Mouse (Mus musculus) stomach, embryonic 15.5 days (tissue): ENCODE data around the gene Tti1. TPM values are rescaled to one million over a fixed set of nuclear protein-coding genes. Genes with fewer than 3 reads are reported as not detected.
A peak's percentile ranks its signal among the peaks of the same experiment; 100 is the strongest.

Source experiments
- ATAC-seq: fragments of 200-750 bp; cut with Nextera tagmentation; 2 replicates; pipeline ENCODE4 v1.8.0; 2017; ENCODE audit warnings: low read depth, moderate number of reproducible peaks, moderate TSS enrichment; ENCODE audit not compliant: insufficient read depth, low FRiP score
- H3K27ac ChIP-seq: fragments of 300-500 bp; sonication (generic); 2 replicates; pipeline ENCODE4 v1.5.1; 2015; ENCODE audit warnings: mild to moderate bottlenecking, inconsistent platforms
- H3K27me3 ChIP-seq: fragments of 300-500 bp; sonication (generic); replicated peaks from 2 replicates; pipeline ENCODE4 v1.6.1; 2015; ENCODE audit warnings: inconsistent platforms
- H3K36me3 ChIP-seq: fragments of 300-500 bp; sonication (generic); 2 replicates; pipeline ENCODE4 v1.6.1; 2015; ENCODE audit warnings: inconsistent platforms
- H3K4me1 ChIP-seq: fragments of 300-500 bp; sonication (generic); 2 replicates; pipeline ENCODE4 v1.6.1; 2015; ENCODE audit warnings: inconsistent platforms
- H3K4me2 ChIP-seq: fragments of 300-500 bp; sonication (generic); 2 replicates; pipeline ENCODE4 v1.6.1; 2015; ENCODE audit warnings: mild to moderate bottlenecking, inconsistent platforms
- H3K4me3 ChIP-seq: fragments of 300-500 bp; sonication (generic); replicated peaks from 2 replicates; pipeline ENCODE4 v1.5.1; 2015; ENCODE audit warnings: inconsistent platforms
- H3K9ac ChIP-seq: fragments of 300-500 bp; sonication (generic); 2 replicates; pipeline ENCODE4 v1.6.1; 2015; ENCODE audit warnings: inconsistent platforms
- H3K9me3 ChIP-seq: fragments of 300-500 bp; sonication (generic); 2 replicates; pipeline ENCODE4 v1.6.1; 2016; ENCODE audit warnings: inconsistent platforms
- WGBS: fragments of 180-500 bp; shearing (Covaris S2); methylation state at CpG from one replicate; pipeline ENCODE4 v1.1.7; 2015; 5-methylcytosine and 5-hydroxymethylcytosine counted together
- polyA plus RNA-seq: library from polyadenylated mRNA; unstranded; fragments of >200 nt; fragmentation: Nextera tagmentation; extraction: Ambion mirVana; gene quantifications from 2 replicates; pipeline ENCODE4 v1.2.1, GENCODE M21; 2015

Gene Tti1
- polyA plus RNA-seq, 1 experiment from 2014 or later: 18.2 TPM

DNA sequence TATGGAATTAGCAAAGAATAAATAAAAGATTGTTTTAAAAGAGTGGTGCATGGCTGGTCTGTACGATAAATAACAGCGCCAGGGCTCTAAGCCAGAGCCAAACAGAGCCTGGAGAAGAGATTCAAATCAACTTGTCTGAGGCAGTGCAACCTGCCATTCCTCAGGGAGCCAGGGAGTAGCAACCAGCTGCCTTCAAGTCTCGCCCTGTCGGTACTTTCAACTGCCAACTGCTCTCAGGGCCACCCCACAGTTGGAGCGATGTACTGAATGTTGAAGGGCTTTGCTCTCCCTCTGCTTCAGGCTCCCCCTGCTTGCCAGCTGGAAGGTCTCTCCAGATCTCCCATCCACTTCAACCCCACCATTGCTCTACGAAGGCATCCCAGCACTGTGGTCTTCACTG is 58.1 kb downstream of the Tti1 start:
- WGBS: 56% methylated on average over 6 of the region's 6 CpGs
- Histone ChIP-seq H3K4me3 (no peak overlapping the region), H3K4me1 (0 out of 2 replicates have a peak, but pooled peaks cover 3% of the 10 kb centered on the region), H3K9me3 (no peaks in the 10 kb centered on the region), H3K4me2 (no peak overlapping the region), H3K27me3 (no peaks in the 10 kb centered on the region; the same call in 1 of the 2 replicates), H3K9ac (no peak overlapping the region), H3K27ac (no peak overlapping the region), H3K36me3 (no peaks in the 10 kb centered on the region)
- ATAC-seq: no peak

DNA sequence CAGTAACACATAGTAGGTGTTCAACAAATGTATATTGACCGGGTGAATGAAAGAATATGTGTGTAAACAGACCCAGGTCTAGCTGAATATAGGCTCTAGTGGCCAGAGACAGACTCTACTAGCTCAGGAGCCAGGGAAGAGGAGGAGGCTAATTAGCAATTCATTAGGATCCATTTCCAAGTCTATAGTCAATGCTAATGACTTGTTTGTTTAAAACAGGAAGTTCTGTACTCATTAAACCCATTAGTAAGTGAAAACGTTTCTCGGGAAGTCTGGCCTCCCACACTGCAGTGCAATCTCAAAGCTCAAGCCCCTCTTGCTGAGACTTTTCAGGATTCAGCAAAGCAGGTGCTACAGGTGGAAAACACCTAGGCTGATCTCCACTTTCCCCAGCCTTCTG is 60.4 kb downstream of the Tti1 start:
- 18% methylated on average over 3 of the region's 3 CpGs for WGBS
- no peaks in the 10 kb centered on the region; the same call in 1 of the 2 replicates for H3K27me3 ChIP-seq
- no peak for ATAC-seq
- no peak overlapping the region for H3K9ac ChIP-seq
- no peaks in the 10 kb centered on the region for H3K4me1 ChIP-seq
- no peaks in the 10 kb centered on the region for H3K36me3 ChIP-seq
- no peak overlapping the region for H3K4me2 ChIP-seq
- no peak overlapping the region for H3K4me3 ChIP-seq
- H3K9me3 ChIP-seq: no peaks in the 10 kb centered on the region
- H3K27ac ChIP-seq: no peak overlapping the region

DNA sequence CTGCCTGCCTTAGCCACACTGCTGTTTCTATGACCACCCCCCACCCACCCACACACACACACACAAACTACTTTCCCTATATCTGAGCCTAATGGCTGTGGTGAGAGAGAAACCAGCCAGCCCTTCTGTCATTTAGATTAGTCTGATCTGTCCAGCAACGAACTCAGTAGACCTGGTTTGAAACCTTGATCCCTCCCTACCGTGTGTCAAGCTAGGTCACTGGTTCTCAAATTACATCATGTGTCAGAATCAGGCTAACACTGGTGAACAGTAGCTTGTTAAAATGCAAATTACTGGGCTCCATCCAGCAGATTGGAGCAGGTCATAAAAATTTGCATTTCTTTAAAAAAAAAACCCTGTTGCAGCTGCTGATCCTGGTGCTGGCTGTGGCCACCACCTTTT is 70.5 kb downstream of the Tti1 start:
- H3K27ac ChIP-seq: no peak overlapping the region
- H3K27me3 ChIP-seq: no peaks in the 10 kb centered on the region
- H3K4me2 ChIP-seq: no peak overlapping the region
- no peak overlapping the region for H3K4me3 ChIP-seq
- WGBS: 3% methylated on average over 2 of the region's 2 CpGs
- H3K4me1 ChIP-seq: no peaks in the 10 kb centered on the region
- no peak overlapping the region for H3K9ac ChIP-seq
- no peaks in the 10 kb centered on the region for H3K36me3 ChIP-seq
- no peaks in the 10 kb centered on the region for H3K9me3 ChIP-seq
- no peak for ATAC-seq

DNA sequence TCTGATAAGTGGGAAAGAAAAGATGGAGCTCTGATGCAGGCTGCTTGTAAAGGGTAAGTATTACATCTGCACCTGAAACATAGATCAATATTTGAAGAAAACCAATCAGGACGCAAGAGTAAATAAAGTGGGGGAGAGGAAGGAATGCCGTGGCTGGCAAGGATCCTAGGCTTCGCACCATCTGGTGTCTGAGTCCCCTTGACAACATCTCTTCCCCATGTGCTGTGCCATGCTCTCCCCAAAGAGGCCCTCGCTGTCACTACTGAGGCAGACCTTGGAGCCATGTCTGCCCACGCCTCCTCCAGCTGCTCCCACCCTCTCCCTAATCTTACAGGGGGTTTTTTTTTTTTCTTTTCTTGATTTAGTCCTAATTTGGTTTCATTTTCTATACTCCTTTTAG is 74.3 kb downstream of the Tti1 start:
- 58% methylated on average over 5 of the region's 5 CpGs for WGBS
- no peak overlapping the region for H3K4me2 ChIP-seq

DNA sequence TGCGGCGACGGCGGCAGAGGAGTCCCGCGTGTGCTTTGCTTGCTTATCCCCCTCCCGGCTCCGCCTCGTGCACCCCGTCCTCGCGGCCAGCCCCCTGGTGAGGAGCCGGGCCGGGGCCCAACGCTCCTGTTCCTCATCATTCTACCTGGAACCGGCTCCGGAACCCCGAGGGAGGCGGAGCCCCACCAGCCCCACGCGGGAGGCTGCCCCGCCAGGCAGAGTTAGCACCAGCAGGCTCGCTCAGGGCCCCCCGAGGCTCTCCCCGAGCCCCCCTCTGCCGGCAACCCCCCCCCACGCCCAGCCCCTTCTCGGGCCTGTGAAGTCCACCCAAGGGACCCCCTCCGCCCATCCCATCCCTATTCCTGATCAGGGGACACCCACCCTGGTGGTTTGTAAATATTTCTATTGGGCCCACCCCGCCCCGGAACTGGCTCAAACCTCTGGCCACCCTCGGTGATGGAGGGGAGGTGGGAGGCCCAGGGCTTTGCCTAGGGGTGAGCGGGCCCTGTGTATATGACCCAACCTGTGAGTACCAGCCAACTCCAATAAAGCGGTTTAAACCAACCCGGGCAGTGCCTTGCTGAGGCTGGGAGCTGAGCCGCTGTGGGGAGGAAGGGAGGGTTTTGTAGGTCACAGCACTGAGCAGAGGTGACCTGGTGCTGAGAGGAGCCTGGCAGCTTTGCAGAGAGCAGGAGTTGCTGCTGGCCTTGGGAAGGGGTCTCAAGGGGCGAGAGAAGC is 83.9 kb downstream of the Tti1 start:
- H3K36me3 ChIP-seq: no peaks in the 10 kb centered on the region
- peak overlapping the region; percentile 29 for H3K9ac ChIP-seq
- H3K27me3 ChIP-seq: peaks cover 31% of the 10 kb centered on the region
- 10% methylated on average over 37 of the region's 37 CpGs for WGBS
- no peak overlapping the region for H3K27ac ChIP-seq
- H3K4me3 ChIP-seq: peak overlapping the region; percentile 47
- no peaks in the 10 kb centered on the region for H3K9me3 ChIP-seq
- peak overlapping the region; percentile 98 for H3K4me2 ChIP-seq
- 0 out of 2 replicates have a peak, but pooled peaks have one; percentile 4 for ATAC-seq
- peaks cover 22% of the 10 kb centered on the region for H3K4me1 ChIP-seq

More for the DNA sequence above, 74.3 kb downstream of the Tti1 start:
- no peak overlapping the region for H3K4me3 ChIP-seq
- H3K36me3 ChIP-seq: no peaks in the 10 kb centered on the region
- H3K9me3 ChIP-seq: no peaks in the 10 kb centered on the region
- no peak for ATAC-seq
- no peak overlapping the region for H3K9ac ChIP-seq
- H3K27me3 ChIP-seq: no peaks in the 10 kb centered on the region
- no peaks in the 10 kb centered on the region for H3K4me1 ChIP-seq
- no peak overlapping the region for H3K27ac ChIP-seq

DNA sequence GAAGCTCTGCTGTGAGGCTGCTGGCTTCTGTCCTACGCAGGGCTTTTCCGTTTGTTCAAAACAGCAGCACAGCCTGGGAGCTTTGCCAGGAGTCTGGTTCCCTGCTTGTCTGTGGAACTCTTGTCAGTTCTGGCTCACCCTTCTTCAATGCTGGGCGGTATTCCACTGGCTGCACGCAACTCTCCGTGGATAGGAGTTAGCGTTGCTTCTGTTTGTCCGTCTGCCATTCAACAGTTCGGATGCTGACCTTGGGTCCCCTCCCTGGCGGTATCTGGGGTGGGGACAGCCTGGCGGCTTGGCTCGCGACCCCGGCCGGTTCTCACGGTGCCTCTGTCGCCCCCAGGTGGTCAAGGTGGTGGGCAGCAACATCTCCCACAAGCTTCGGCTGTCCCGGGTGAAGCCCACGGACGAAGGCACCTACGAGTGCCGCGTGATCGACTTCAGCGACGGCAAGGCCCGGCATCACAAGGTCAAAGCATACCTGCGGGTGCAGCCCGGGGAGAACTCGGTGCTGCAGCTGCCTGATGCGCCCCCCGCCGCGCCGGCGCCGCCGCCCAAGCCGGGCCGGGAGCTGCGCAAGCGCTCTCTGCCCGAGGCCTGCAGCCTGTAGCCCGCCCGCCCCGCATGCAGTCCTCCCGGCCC is 84.6 kb downstream of the Tti1 start:
- Histone ChIP-seq H3K27ac (0 out of 2 replicates have a peak overlapping the region, but pooled peaks have one; percentile 3), H3K9ac (peak overlapping the region; percentile 29), H3K9me3 (no peaks in the 10 kb centered on the region), H3K36me3 (no peaks in the 10 kb centered on the region), H3K4me1 (peaks cover 22% of the 10 kb centered on the region), H3K4me2 (peak overlapping the region; percentile 98), H3K4me3 (peak overlapping the region; percentile 47), H3K27me3 (peaks cover 33% of the 10 kb centered on the region)
- ATAC-seq: peak; percentile 54
- WGBS: under 1% methylated on average over 46 of the region's 47 CpGs

DNA sequence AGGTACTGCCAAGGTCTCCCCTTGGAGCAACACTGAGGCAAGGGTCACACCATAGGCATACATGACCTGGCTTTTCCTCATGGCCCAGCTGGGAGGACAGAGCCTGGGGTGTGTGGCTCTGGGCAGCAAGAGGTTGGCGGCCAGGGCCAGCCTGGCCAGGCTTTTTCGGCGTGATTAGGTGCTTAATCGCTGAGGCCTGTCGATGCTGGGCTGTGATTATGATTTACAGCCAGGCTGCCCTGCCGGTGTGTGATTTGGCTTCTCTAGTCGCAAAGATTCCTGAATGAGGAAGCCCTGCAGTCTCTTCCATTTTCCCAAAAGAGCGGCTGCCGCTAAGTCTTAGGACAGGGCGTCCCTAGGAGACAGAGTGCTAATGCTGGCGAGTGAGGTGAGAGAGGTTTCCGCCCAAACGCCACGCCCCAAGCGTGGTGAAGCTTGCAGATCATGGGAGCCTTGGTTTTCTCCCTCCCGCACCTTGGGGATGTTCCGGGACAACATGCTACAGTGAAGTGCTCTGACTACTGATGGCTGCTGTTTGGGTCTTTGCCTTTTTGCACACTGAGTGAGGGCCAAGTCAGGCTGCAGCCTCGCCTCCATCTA is 87.5 kb downstream of the Tti1 start:
- no peaks in the 10 kb centered on the region for H3K9me3 ChIP-seq
- no peak overlapping the region for H3K4me3 ChIP-seq
- peaks cover 37% of the 10 kb centered on the region for H3K27me3 ChIP-seq

DNA sequence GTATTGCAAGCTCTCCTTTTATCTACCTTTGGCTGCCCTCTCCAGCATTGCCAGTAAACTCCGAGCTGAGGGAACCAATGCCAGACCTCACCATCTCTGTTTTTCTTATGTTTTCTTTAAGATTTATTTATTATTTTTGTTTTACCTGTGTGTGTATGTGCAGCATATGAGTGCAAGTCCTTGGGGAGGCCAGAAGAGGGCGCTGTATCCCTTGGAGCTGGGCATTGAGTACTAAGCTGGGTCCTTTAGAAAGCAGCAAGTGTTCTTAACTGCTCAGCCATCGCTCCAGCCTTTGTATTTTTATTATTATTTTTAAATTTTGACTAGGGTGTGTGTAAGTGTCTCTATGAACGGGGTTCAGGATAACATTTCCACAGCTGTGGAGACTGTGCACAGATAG is 91.6 kb downstream of the Tti1 start:
- ATAC-seq: no peak
- 77% methylated on average over 4 of the region's 4 CpGs for WGBS

More for the DNA sequence above, 87.5 kb downstream of the Tti1 start:
- ATAC-seq: no peak
- no peak overlapping the region for H3K27ac ChIP-seq
- H3K36me3 ChIP-seq: no peaks in the 10 kb centered on the region
- no peak overlapping the region for H3K9ac ChIP-seq
- 7% methylated on average over 18 of the region's 18 CpGs for WGBS
- H3K4me2 ChIP-seq: peak overlapping the region; percentile 29; the same call in 1 of the 2 replicates
- peaks cover 25% of the 10 kb centered on the region for H3K4me1 ChIP-seq

DNA sequence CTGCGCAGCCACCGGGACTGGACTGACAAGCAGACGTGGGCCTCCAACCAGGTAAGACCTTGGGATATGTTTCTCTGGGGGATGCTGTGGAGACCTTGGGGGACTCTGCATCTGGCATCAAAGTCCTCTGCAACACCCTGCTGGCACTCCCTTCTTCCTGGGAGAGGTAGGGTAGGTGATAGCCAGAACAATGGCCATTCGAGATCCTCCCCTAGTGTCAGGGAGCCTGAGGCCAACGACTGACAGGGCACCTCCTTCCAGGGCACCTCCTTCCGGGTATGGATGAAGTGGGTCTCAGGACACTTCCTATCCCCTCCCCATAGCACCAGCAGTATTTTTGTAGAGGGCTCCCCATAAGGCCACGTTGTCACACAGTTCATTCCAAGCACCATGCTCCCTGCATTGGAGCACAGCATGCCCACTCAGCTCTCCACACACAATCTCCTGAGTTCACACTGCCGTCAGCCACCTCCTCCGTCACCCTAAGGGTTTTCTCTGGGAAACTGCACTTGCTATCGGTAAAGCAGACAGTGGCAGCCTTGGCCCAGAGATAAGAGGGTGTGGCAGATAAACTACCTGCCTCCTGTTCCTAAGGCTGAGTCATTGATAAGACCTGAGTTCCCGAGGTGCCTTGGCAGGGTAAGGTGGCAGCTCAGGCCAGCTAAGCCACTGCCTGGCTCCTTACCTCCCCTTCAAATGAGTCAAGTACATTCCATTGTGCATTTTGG is 92.6 kb downstream of the Tti1 start:
- no peak overlapping the region for H3K4me3 ChIP-seq
- WGBS: 56% methylated on average over 11 of the region's 11 CpGs
- H3K9me3 ChIP-seq: no peaks in the 10 kb centered on the region
- no peak overlapping the region for H3K9ac ChIP-seq
- H3K4me2 ChIP-seq: no peak overlapping the region
- no peaks in the 10 kb centered on the region for H3K36me3 ChIP-seq
- peak; percentile 47; the same call in 1 of the 2 replicates for ATAC-seq
- H3K27me3 ChIP-seq: peaks cover 20% of the 10 kb centered on the region
- no peak overlapping the region for H3K27ac ChIP-seq
- H3K4me1 ChIP-seq: 0 out of 2 replicates have a peak, but pooled peaks cover 4% of the 10 kb centered on the region

More for the DNA sequence above, 91.6 kb downstream of the Tti1 start:
- Histone ChIP-seq H3K9ac (no peak overlapping the region), H3K27ac (no peak overlapping the region), H3K27me3 (peaks cover 30% of the 10 kb centered on the region), H3K36me3 (no peaks in the 10 kb centered on the region), H3K4me3 (no peak overlapping the region), H3K4me2 (no peak overlapping the region), H3K4me1 (peaks cover 11% of the 10 kb centered on the region), H3K9me3 (no peaks in the 10 kb centered on the region)

DNA sequence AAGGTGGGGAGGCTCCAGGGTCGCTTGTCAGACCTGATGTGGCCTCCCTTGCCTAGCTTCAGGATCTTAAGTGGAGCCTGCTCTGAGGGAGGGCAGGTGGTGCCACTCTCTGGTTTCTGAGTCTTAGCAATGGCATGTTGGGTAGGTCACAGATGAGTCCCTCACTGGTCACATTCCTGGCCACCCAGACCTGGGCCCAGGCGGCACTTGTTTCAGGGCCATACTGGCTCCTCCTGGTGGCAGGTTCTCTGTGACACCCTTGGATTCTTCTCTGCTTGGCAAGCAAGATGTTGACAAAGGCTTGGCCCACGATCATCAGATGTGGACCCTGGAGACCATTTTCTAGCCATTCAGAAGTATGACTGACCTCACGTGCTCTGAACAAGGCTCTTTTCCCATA is 95.6 kb downstream of the Tti1 start:
- no peak for ATAC-seq
- H3K27me3 ChIP-seq: no peaks in the 10 kb centered on the region
- H3K4me2 ChIP-seq: no peak overlapping the region
- no peak overlapping the region for H3K4me3 ChIP-seq
- WGBS: 68% methylated on average over 4 of the region's 4 CpGs
- H3K4me1 ChIP-seq: 0 out of 2 replicates have a peak, but pooled peaks cover 4% of the 10 kb centered on the region
- H3K9ac ChIP-seq: no peak overlapping the region
- H3K9me3 ChIP-seq: no peaks in the 10 kb centered on the region
- no peaks in the 10 kb centered on the region for H3K36me3 ChIP-seq
- H3K27ac ChIP-seq: no peak overlapping the region
